Mouse (Mus musculus) retina, postnatal 7 days (tissue): ENCODE measurements around the gene Trp53rkb.
"Not testable (repeated sequence)": the region's sequence is repeated elsewhere in the genome, so short reads cannot be mapped to it uniquely, and the experiment has no call there.

ENCODE experiments used
- DNase-seq: peaks from one replicate; pipeline ENCODE4 v3.0.0-alpha.2; 2012; ENCODE audit warnings: low read depth, low spot score

The Trp53rkb gene

DNA sequence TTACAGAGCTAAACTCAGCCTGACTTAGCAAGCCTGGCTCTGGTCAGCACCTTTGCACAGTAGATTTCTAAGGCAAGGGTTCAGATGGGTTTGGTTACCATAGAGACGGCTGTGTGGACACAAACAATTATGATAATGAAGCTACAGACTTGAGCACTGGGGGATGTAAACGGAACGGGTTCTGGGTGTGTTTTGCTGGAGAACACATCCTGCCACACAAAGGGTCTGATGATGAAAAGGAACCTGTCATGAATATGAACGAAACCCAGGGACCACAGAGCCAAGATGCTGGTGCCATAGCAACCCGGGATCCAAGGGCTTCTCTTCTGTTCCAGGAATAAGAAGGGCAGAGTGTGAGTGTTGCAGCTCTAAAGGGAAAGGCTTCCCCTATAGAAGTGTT, at the start of gene Trp53rkb:
Gene Trp53rkb, plus strand, starts transcription at position 177 of the 400 bp plus-strand sequence.
- no peak for DNase-seq

DNA sequence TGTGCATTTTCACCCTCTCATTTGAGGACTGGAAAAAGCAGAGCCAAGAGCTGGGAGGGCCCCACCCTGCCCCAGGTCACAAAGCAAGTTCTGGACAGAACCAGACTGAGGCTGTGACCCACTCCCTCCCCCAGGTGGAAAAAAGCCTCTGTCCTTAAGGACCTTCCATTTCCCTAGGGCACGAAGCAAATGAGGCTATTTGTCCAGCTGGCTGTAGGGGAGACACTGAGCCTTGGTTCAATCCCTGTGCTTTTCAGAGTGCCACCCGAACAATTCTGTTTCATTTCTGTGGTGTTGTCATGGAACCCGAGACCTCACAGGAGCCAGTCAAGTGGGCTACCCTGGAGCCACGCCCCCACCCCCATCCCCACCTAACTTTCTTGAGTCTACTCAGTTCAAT, 48.8 kb upstream of the Trp53rkb start:
- no peak for DNase-seq

DNA sequence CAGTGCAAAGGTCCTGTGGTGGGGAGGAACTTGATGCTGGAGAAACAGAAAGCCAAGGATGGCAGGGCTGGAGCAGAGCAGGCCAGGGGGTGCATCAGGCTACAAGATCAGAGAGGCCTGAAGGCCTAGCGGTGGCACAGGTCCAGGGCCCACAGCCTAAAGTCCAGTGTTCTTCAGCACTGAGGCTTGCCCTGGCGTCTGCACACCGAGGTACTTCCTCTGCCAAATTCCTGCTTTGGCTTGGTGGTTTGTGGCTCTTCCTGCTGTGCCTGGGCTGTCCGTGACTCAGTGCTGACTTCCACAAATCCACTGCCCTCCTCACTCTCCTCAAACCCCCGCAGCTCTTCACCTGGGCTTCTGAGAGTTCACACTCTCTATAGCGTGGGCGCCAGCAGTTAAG, 47.9 kb upstream of the Trp53rkb start:
- DNase-seq: no peak

DNA sequence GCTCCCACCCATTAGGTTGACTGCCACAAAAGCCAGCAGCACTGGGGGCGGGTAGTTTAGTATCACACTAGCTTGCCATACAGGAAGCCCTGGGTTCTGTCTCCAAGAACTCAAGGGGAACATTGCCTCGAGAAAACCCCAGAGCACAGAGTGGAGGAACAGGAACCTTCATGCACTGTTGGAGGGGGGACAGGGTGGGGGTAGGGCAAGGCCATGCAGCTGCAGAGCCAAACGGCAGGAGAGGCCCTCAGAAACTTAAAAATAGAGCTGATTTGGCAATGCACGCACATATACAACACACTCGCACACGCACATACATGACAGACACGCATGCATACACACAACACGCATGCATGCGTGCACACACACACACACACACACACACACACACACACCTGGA, 46.5 kb upstream of the Trp53rkb start:
- DNase-seq: no peak

DNA sequence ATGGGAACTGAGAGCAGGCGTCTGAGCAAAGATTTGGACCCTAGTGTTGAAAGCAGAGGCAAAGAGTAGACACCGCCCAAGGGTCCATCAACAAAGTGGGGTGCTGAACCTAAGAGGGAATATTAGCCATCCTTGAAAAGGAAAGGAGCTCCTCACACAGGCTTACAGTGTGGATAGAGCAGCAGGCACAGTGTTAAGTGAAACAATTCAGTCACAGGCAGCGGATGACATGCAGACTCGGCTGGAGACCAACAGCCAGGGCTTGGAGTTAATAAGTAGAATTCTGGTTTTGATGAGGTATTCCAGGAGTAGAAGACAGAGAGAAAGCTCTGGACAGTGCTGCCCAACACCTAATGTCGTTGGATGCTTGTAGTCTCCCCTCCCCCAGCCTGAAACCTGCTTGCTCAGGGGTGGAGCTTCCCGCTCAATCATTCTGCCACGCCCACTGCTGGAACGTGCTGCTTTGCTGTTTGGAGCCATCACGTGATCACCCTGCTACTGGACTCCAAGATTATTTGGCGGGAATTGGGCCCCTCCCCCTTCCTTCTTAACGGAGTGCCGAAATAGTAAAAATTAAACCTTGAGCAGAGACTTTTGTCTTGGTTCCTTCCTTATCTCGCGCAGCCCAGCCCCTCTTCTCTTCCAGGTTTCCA, 45.9 kb upstream of the Trp53rkb start:
- not testable (repeated sequence) for DNase-seq

DNA sequence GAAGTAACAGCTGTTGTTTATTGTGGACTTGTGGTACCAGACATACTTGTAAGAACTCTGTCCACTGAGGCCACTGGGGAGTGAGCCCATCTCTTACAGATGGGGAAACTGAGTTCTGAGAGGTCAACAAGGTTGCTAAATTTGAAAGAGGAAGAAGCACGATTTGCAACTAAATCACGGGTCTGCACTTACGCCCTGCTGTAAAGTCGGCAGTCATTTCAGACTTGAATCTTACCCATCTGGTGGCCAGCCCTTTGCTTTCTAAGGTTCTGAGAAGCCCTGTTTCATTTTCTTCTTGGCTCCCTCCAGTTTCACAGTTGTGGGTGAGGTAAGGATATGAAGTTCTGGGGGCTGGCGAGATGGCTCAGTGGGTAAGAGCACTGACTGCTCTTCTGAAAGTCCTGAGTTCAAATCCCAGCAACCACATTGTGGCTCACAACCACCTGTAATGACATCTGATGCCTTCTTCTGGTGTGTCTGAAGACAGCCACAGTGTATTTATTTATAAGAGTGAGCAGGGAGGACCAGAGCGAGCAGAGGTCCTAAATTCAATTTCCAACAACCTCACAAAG, 41.6 kb upstream of the Trp53rkb start:
- DNase-seq: no peak

DNA sequence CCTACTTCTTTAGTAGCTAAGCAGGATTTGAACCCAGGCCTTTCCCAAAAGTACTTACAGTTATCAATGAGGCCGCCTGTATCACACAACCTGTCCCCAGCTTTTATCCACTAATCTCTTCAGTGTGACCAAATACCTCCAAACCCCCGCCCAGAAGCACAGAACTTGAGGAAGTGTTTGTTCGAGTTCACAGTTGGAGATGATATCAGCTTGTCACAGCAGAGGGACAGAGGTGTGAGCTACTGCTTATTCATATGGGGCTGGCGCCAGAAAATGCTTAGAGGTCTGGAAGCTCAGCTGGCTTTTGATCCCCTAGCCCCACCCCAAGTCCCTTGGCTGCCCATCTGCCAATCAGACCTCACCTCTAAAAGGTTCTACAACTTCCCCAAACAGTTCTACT, 38.1 kb upstream of the Trp53rkb start:
- DNase-seq: no peak

DNA sequence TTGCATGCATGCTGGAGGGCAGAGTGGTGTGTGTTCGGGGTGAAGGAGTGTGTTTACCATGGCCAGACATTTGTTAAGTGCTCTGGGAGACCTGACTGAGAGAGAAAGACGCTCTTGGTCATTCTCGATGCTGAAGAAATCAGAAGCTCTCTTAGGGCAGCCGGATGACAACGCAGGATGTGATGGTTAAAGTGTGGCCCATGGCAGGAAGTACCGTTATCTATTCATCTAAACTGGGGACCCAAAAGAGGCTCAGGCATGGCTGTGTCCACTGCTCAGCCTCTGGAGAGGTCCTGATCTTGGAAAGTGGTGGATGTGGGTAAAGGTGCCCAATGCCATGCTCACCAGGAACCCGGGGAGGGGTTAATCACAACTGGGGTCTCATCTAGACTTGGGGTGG, 37.6 kb upstream of the Trp53rkb start:
- DNase-seq: no peak

DNA sequence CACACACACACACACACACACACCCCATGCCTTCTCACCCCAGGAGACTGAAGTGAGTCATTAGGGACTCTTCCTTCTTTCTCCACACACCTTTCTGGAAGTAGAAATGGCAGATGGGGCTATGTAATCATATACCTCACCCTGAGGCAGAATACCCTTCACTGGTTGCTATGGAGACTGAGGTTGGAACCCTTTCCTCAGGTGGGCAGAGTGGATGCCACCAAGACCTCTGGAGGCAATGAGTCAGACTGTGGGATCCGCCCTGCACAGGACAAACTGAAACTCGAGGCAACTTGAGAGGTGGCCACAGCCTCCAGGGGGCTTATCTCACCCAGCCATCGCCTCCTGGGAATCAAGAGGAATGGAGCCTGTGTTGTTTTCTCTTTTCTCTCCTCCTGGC, 34.4 kb upstream of the Trp53rkb start:
- DNase-seq: no peak

DNA sequence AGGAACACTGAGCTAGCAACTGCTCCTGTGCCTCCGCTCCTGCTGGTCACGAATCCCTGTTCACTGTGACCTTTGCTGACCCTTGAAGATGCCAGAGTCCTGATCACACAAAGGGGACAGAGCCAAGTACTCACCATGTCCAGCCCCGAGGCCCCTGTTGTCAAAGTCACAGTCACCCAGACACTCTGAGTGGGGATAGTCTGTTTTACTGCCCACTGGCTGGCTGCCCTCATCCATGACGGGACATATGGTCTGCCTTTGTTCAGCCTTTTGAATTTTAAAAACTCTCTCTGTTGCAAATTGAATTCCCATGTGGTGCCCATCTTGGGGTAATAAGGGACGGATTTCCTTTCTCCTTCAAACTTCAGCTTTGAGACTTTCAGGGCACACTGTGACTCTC, 28.3 kb upstream of the Trp53rkb start:
- DNase-seq: no peak

DNA sequence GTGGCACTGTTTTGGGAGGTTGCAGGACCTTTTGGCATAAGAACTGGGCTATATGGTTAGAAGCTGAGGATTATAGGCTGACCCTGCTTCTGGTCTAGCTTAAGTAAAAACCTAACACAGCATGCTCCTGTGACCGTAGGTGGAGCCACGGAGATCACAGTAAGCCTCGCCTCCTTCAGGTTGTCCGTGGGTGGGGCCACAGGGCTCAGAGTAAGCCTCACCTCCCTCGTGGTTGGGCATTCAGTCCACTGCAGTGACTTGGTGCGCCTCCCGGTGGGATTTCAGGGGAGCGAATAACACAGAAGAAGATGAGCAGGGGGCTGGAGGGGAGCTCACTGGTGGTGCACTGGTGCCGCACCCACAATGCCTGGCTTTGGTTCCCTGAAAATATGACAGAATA, 24.7 kb upstream of the Trp53rkb start:
- no peak for DNase-seq

DNA sequence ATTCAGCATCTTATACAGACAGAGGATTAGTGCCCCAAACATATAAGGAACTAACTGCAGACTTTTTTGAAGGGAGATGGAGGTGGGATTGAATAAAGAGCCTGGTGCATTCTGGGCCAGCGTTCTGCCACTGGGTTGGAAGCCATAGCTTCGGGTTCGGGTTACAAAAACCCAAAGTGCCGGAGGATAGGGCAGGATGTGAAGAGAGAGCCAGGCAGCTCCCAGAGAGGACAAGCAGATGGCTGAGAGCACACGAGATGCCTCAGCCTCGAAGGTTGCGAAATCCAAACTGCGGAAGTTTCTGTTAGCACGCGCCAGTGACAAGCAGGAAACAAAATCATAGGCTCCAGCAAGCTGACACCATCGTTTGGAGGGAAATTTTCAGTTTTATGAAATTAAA, 20.9 kb upstream of the Trp53rkb start:
- DNase-seq: no peak

DNA sequence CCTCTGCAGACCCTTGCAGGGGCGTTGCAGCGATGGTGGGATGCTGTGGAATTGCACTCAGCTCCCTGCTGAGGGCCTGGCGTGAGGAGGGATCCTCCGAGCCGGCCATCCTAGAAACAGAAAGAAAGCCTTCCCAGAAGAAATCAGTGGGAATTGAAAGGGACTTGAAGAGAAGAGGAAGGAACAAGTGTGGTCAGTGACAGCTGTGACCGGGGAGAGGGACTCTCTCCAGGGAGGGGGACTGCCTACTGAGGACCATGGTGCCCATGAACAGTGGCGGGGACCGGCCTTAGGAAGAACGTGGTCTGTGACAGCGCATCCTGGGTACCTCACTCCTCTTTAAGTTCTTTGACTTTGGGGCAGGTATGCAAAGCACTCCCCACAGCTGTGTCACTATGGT, 18.7 kb upstream of the Trp53rkb start:
- DNase-seq: no peak

DNA sequence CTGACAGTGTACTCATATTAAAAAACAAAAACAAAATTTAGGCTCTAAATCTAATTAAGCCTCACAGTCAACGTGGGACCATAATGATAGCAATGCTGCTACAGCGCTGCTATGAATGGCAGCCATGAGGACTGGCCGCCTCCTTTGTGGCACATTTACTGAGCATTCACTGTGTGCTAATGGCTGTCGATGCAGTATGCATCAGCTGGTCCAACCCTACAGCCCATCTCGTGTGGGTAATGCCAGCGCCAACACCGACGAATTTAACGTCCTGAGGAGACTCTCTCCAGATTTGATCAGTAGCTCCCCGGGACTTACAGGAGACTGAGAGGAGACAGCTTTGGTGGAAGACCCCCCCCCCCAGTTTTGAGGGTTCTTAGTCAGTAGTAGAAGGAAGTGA, 18.1 kb upstream of the Trp53rkb start:
- no peak for DNase-seq

DNA sequence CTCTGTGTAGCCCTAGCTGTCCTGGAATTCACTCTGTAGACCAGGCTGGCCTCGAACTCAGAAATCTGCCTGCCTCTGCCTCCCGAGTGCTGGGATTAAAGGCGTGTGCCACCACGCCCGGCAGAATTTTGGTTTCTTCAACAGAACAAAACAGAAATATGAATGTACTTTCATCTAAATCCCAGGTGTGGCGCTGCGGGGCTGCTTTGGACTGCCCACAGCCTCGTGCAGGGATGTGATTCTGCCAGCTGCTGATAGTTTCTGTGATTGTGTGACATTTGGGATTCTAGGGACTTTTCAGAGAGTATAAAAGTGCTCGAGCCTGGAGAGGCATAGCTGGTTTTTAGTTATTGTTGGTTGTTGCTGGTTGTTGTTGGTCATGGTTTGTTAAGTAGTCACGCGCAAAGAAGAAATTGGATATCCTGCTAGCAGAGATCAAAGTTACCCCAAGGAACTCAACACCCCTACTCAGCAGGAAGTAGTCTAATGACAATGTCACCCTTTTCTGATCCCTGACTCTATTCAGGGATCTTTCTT, 16.9 kb upstream of the Trp53rkb start:
- DNase-seq: no peak

DNA sequence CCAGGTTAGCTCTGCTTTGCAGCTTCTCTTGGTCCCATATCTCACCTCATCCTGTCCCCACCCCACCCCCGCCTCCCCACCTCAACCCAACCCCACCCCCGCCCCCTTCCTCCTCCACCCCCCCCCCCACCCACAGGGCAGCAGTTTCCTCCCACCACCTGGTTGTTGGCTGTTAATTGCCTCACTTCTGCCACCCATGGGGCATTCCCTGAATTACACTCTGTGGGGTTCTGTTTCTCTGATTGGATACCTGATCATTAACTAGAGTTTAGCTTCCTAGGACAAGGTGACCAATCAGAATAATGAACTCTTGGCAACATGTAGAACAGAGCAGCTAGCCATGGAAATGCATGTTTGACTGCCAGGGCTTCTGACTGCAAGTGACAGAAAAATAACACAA, 16.1 kb upstream of the Trp53rkb start:
- no peak for DNase-seq

DNA sequence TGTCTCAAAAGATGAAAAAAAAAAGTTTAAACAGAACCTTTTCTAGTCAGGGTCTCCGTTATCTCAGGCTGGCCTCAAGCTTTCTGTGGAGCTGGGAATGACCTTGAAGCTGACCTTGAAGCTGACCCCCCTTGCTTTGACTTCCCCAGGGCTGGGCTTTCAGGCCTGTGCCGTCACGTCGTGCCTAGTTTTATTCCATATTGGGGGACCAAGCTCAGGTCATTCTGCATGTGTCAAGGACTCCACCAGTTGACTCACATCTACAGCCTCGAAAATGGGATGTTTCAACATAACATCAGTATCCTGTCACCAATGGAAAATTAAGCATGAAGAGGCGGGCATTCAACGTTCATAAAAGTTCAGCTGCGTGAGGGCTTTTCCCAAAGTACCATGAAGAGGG, 12.4 kb upstream of the Trp53rkb start:
- no peak for DNase-seq

DNA sequence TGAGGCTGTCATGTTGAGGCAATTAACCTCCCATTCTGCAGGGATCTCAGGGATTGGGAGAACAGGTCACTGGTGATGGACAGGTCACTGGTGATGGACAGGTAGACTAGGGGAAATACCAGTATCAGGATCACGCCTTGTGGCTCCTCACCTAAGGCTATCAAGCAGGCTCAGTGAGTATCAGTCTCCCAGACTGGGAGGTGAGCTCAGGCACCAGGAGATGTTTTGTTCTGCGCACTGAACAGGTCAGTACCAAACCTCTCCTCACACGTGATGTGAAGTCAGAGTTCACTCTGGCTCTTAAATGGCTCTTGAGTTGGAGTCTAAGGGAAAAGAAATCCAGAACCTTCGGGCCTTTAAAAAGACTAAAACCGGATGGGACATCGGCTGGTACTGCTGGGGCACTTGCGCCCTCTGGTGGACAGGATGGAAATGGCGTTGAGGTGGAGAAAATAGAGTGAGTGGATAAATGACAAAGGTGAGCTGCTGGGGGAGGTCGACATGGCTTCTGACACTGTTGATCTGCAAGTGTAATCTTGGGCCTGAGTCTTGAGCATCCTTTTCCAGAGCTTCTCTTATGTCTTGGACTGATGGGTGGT, 11.3 kb upstream of the Trp53rkb start:
- no peak for DNase-seq

DNA sequence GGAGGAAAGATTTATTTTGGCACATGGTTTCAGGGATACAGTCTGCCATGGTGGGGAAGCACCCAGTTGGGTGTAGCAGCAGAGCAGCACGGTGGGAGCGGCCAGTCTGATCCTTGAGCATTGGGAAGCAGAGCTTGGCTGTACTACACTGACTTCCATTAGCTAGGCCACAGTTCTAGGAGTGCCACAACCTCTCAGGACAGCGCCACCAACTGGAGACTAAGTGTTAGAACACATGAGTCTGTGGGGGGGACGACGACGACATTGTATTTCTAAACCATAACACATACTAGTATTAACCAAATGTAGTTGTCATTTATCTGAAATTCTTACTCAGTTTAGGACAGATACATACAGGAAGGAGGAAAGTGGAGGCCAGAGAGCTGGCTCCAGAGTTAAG, 8.0 kb upstream of the Trp53rkb start:
- DNase-seq: no peak

DNA sequence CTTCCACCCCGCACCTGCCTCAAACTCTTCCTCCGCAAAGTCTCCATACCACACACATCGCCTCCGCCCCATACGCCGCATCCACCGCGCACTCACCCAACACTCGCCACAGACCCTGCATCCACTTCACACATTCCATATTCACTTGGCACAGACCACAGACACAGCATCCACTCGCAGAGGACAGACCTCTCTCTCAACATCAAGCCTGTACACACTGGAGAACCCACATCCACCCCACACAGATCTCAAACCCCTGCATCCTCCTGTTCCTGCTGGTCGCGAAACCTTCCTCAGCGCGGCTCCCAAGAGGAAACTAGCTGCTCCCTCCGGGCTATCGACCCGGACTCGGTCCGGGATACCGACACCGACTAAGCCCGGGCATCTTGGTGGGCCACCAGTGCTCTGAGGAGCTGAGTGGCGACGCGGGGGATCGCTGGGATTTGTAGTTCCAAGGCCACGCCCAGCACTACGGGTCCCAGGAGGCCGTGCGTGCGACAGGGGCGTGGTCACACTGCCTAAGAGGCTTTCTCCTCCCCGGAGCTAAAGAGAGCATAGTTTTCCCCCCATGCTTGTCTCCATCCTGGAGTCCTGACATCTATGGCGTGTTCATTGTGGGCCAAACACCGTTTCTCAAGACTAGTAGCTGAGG, 5.9 kb upstream of the Trp53rkb start:
- DNase-seq: peak; percentile 85

DNA sequence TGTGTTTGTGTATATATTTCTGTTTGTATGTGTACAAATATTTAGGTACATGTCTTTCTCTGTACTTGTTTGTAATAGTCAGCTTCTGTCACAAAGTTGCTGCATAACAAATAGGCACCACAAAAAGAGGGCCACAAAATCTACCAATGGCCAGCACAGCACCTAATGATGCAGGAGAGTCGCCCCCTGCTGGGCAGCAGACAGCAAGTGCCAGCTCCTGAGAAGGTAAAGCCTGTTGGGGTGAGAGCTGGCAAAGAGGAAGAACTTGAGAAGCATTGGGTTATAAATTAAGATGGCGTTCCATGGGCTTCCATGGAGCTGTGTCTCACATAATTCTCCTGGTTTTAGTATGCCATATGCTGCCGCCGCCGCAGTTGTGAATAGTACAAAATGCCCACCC, 593 bp upstream of the Trp53rkb start:
- DNase-seq: no peak

DNA sequence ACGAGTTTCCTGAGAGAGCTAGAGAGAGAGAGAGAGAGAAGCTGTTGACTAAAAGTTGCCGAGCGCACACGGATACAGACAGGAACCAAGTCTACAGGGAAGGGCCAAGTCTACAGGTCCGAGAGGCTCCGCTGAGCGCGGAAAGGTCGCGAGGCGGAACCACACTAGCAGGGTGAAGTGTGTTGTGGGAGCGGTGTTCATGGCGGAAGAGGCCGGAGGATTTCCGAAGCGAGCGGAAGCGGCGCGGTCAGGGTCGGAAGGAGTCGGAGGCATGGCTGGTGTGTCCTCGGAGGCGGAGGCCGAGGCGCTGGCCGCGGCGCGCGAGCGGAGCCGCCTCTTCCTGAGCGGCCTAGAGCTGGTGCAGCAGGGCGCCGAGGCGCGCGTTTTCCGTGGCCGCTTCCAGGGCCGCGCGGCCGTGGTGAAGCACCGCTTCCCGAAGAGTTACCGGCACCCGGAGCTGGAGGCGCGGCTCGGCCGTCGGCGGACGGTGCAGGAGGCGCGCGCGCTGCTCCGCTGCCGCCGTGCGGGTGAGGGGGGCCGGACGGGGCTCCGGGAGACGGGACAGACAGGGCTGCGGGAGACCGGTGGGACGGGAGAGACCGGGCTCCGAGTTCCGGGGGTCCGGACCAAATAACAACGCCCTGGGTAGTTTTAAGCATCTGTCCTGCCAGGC, 1.3 kb downstream of the Trp53rkb start:
- not testable (repeated sequence) for DNase-seq
